26 mouse cellular contexts compared by ENCODE assay signal in genomic region chr6:146254931-146255330, GRCm38 (mm10).
A peak's percentile ranks its signal among the peaks of the same experiment; 100 is the strongest.
DNase-seq lines count a peak whose midpoint lies in the region; ATAC-seq lines count a peak whose summit lies in the region.
"Had no signal": no experiment of that assay in that cellular context is flagged by ENCODE, and none has a peak within 500 bp of the region (broad histone marks: within the 10 kb centered on the region; RNA-seq: fewer than 3 reads in every experiment).

No protein-coding gene starts in this region.

- WGBS in midbrain, embryonic 11.5 days = 89% methylated on average over 9 of the region's 9 CpGs
- WGBS in midbrain, embryonic 10.5 days = 87% methylated on average over 9 of the region's 9 CpGs
- 47% methylated on average over 9 of the region's 9 CpGs for WGBS in embryonic facial prominence, embryonic 12.5 days
- 34% methylated on average over 9 of the region's 9 CpGs for WGBS in embryonic facial prominence, embryonic 15.5 days

- H3K9ac ChIP-seq in midbrain, embryonic 11.5 days (ENCODE audit: low read length) = no peak overlapping the region
- no peak overlapping the region for H3K9ac ChIP-seq in embryonic facial prominence, embryonic 12.5 days
- H3K9ac ChIP-seq in embryonic facial prominence, embryonic 15.5 days = no peak overlapping the region
- H3K9ac ChIP-seq: forebrain, embryonic 13.5 days; heart, embryonic 15.5 days; hindbrain, embryonic 13.5 days; liver, embryonic 14.5 days; lung, embryonic 14.5 days; neural tube, embryonic 12.5 days had no signal

- peaks cover 2% of the 10 kb centered on the region; the same call in 1 of the 2 replicates for H3K9me3 ChIP-seq in midbrain, embryonic 11.5 days (ENCODE audit: control insufficient read depth, low read length)
- H3K9me3 ChIP-seq in midbrain, embryonic 10.5 days (replicated peaks) = peaks cover 7% of the 10 kb centered on the region; the same call in 1 of the 2 replicates
- H3K9me3 ChIP-seq in embryonic facial prominence, embryonic 12.5 days = no peaks in the 10 kb centered on the region
- no peaks in the 10 kb centered on the region for H3K9me3 ChIP-seq in embryonic facial prominence, embryonic 15.5 days (replicated peaks)
- H3K9me3 ChIP-seq: heart, embryonic 15.5 days; hindbrain, embryonic 13.5 days had no signal

- no peaks in the 10 kb centered on the region for H3K4me1 ChIP-seq in midbrain, embryonic 11.5 days (ENCODE audit: control insufficient read depth, insufficient read depth, low read length)
- H3K4me1 ChIP-seq in midbrain, embryonic 10.5 days = no peaks in the 10 kb centered on the region
- H3K4me1 ChIP-seq in embryonic facial prominence, embryonic 12.5 days = peaks cover 4% of the 10 kb centered on the region; the same call in 1 of the 2 replicates
- H3K4me1 ChIP-seq in embryonic facial prominence, embryonic 15.5 days = peaks cover 23% of the 10 kb centered on the region
- H3K4me1 ChIP-seq: forebrain, embryonic 13.5 days; neural tube, embryonic 12.5 days had no signal

- H3K4me2 ChIP-seq in midbrain, embryonic 11.5 days = no peak overlapping the region
- H3K4me2 ChIP-seq in embryonic facial prominence, embryonic 12.5 days (replicated peaks) = no peak overlapping the region
- no peak overlapping the region for H3K4me2 ChIP-seq in embryonic facial prominence, embryonic 15.5 days (replicated peaks)
- H3K4me2 ChIP-seq: forebrain, embryonic 13.5 days; heart, embryonic 15.5 days; hindbrain, embryonic 13.5 days; lung, embryonic 14.5 days; neural tube, embryonic 12.5 days had no signal

- no peak overlapping the region for H3K4me3 ChIP-seq in midbrain, embryonic 11.5 days (ENCODE audit: low read depth, low read length)
- no peak overlapping the region for H3K4me3 ChIP-seq in midbrain, embryonic 10.5 days
- no peak overlapping the region for H3K4me3 ChIP-seq in embryonic facial prominence, embryonic 12.5 days
- no peak overlapping the region for H3K4me3 ChIP-seq in embryonic facial prominence, embryonic 15.5 days (replicated peaks)
- H3K4me3 ChIP-seq: forebrain, embryonic 13.5 days; heart, embryonic 15.5 days; hindbrain, embryonic 13.5 days; neural tube, embryonic 12.5 days had no signal

- no peak for ATAC-seq in midbrain, embryonic 11.5 days (ENCODE audit: low FRiP score)
- ATAC-seq in embryonic facial prominence, embryonic 12.5 days (ENCODE audit: insufficient number of reproducible peaks, insufficient read depth, low FRiP score, low TSS enrichment) = peak; percentile 52; the same call in 1 of the 2 replicates
- peak; percentile 83 for ATAC-seq in embryonic facial prominence, embryonic 15.5 days (ENCODE audit: insufficient number of reproducible peaks, low FRiP score, low TSS enrichment, low read depth)
- ATAC-seq: forebrain, embryonic 13.5 days had no signal

- DNase-seq in midbrain, embryonic 11.5 days (ENCODE audit: low spot score, missing footprints) = peak; percentile 8
- no peak for DNase-seq in midbrain, embryonic 10.5 days (ENCODE audit: low spot score)
- peak; percentile 27 for DNase-seq in mesoderm, embryonic 11.5 days (ENCODE audit: low read depth, low spot score)
- no peak for DNase-seq in thymus, postnatal 14 days
- DNase-seq in adrenal gland, postnatal 4 days (ENCODE audit: low spot score in 2 of 2) = no peak
- DNase-seq: adrenal gland, adult 2 months; cerebellum, adult 2 months; cerebellum, postnatal 25 days; gastrocnemius, postnatal 10 days; heart, adult 18-20 months; heart, postnatal 36 days; kidney, adult 2 months; kidney, postnatal 10 days; lung, embryonic 14.5 days; lung, postnatal 36 days; right cerebral cortex, postnatal 14 days; spleen, adult 18-20 months; thymus, postnatal 4 days had no signal

- no peak overlapping the region for H3K27ac ChIP-seq in midbrain, embryonic 11.5 days (ENCODE audit: low read depth, low read length)
- no peak overlapping the region for H3K27ac ChIP-seq in midbrain, embryonic 10.5 days (replicated peaks)
- H3K27ac ChIP-seq in embryonic facial prominence, embryonic 12.5 days = 0 out of 2 replicates have a peak overlapping the region, but pooled peaks have one; percentile 12
- 0 out of 2 replicates have a peak overlapping the region, but pooled peaks have one; percentile 55 for H3K27ac ChIP-seq in embryonic facial prominence, embryonic 15.5 days (replicated peaks)
- H3K27ac ChIP-seq: forebrain, embryonic 13.5 days; heart, embryonic 15.5 days; hindbrain, embryonic 13.5 days; liver, embryonic 14.5 days; neural tube, embryonic 12.5 days had no signal

- no peaks in the 10 kb centered on the region for H3K27me3 ChIP-seq in midbrain, embryonic 11.5 days (ENCODE audit: control insufficient read depth, insufficient read depth, low read length)
- H3K27me3 ChIP-seq in midbrain, embryonic 10.5 days (ENCODE audit: low read depth, poor library complexity, severe bottlenecking) = no peaks in the 10 kb centered on the region
- H3K27me3 ChIP-seq in embryonic facial prominence, embryonic 12.5 days = no peaks in the 10 kb centered on the region
- H3K27me3 ChIP-seq in embryonic facial prominence, embryonic 15.5 days = no peaks in the 10 kb centered on the region
- H3K27me3 ChIP-seq: forebrain, embryonic 13.5 days; heart, embryonic 15.5 days; hindbrain, embryonic 13.5 days; megakaryocyte, embryonic 14.5 days; neural tube, embryonic 12.5 days had no signal

- H3K36me3 ChIP-seq in midbrain, embryonic 11.5 days (ENCODE audit: control insufficient read depth, insufficient read depth, low read length) = no peaks in the 10 kb centered on the region
- no peaks in the 10 kb centered on the region for H3K36me3 ChIP-seq in midbrain, embryonic 10.5 days
- H3K36me3 ChIP-seq in embryonic facial prominence, embryonic 12.5 days = no peaks in the 10 kb centered on the region
- no peaks in the 10 kb centered on the region for H3K36me3 ChIP-seq in embryonic facial prominence, embryonic 15.5 days
- H3K36me3 ChIP-seq: heart, embryonic 15.5 days; hindbrain, embryonic 13.5 days; neural tube, embryonic 12.5 days had no signal

Comparison
In these comparisons a context has a peak if more than half of its experiments do, and no peak if none do; other contexts are left out.
1. DNase-seq: peak in midbrain, embryonic 11.5 days (single experiment) and mesoderm, embryonic 11.5 days (single experiment); none in midbrain, embryonic 10.5 days (single experiment), thymus, postnatal 14 days (single experiment) and adrenal gland, postnatal 4 days (0 of 2).
2. H3K27ac ChIP-seq: peak in embryonic facial prominence, embryonic 12.5 days (single experiment) and embryonic facial prominence, embryonic 15.5 days (single experiment); none in midbrain, embryonic 11.5 days (single experiment) and midbrain, embryonic 10.5 days (single experiment).